Mouse (Mus musculus) brain, embryonic 14.5 days (tissue): ENCODE data around the gene Hist1h2ab.

Experiments used
- CTCF ChIP-seq: fragments of 200-500 bp; IDR thresholded peaks from 2 replicates; pipeline ENCODE4 v1.5.1; 2012; ENCODE audit warnings: inconsistent platforms, mild to moderate bottlenecking, moderate library complexity, borderline replicate concordance; ENCODE audit not compliant: insufficient read depth, insufficient read length; ENCODE audit errors: extremely low read depth
- POLR2A ChIP-seq: fragments of 200-500 bp; IDR thresholded peaks from 2 replicates; pipeline ENCODE4 v1.6.1; 2012; ENCODE audit warnings: mild to moderate bottlenecking, inconsistent platforms, borderline replicate concordance; ENCODE audit not compliant: poor library complexity, insufficient read depth, insufficient read length, severe bottlenecking; ENCODE audit errors: extremely low read depth

DNA sequence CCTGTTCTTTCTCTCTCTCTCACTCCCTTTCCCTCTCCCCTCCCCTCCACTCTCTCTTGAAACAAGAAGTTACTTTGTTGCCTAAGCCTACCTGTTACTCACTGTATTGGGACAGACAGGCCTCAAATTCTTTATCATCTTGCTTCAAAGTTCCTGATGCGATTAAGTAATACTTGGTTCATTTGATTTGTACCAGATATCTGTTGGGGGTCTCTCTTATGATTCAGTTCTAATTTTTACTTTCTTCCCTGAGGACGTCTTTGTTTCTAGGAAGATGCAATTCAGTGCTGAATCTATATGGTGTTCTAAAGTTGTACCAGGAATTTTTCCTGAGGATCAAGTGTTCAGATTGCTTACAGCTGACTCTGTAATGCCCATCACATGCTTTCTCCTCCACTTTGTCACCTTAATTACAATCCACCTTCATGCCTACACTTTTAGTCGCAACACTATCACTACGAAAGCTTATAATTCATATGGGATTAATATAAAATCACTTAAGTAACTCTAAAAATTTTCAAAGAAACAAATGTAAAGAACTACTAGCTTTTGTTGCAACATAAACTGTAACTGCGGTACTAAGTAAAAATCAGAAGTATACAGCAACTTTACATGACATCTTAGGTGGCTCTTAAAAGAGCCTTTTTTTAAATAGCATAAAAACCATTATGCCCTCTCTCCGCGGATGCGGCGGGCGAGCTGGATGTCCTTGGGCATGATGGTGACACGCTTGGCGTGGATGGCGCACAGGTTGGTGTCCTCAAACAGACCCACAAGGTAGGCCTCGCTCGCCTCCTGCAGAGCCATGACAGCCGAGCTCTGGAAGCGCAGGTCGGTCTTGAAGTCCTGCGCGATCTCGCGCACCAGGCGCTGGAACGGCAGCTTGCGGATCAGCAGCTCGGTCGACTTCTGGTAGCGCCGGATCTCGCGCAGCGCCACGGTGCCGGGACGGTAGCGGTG, 6.2 kb upstream of the Hist1h2ab start:
- TF ChIP-seq CTCF (no peak), POLR2A (no peak)
